Comparison of ENCODE assay signal across 11 mouse cellular contexts in the genomic region with DNA sequence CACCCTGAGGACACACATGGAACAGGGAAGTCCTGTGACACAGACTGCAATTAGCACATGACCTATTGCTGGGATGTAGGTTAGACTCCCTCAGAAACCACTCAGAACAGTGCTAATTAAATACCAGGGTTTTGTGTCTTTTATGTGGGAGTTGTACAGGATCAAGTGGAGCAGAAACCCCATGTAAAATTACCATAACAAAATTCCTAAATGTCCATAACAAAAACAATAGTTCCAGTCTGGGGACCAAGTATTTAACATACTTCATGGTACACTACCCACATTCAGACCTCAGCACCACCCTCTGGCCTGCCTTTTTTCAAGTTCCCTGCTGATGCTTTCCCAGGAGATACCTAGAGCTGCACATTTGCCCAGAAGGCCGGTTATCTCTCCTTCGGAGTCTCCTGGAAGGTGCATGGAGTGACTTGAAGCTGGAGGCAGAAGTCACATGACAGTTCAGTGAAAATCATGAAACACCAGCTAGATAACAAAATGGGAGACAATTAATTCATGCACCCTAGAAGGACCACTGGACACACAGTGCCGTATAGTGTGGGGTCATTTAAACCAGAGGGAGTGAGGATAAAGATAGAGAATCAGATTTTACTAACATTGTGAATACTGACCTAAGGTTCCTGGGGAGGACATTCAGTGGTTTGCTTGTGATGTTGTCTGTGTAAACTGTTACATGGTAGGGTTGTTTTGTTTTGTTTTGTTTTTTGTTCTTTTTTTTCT. TPM values are rescaled to one million over a fixed set of nuclear protein-coding genes. Genes with fewer than 3 reads are reported as not detected.
DNase-seq lines count a peak whose midpoint lies in the region; ATAC-seq lines count a peak whose summit lies in the region.
"Had no signal": no experiment of that assay in that cellular context is flagged by ENCODE, and none has a peak within 500 bp of the region (broad histone marks: within the 10 kb centered on the region; RNA-seq: fewer than 3 reads in every experiment).

No protein-coding gene starts in this region.

- no peak for DNase-seq in intestine, embryonic 14.5 days (ENCODE audit: low spot score)
- DNase-seq in embryo, embryonic 9.5 days (ENCODE audit: extremely low spot score) = peak; percentile 28
- no peak for DNase-seq in liver, embryonic 11.5 days (ENCODE audit: low spot score)
- DNase-seq in cerebellum, adult 9-10 months = no peak

- no peak overlapping the region for H3K4me2 ChIP-seq in intestine, embryonic 14.5 days (ENCODE audit: low read length)
- H3K4me2 ChIP-seq in intestine, embryonic 16.5 days (ENCODE audit: low read depth, low read length) = no peak overlapping the region
- H3K4me2 ChIP-seq in hindbrain, embryonic 12.5 days (replicated peaks) = 0 out of 2 replicates have a peak overlapping the region, but pooled peaks have one; percentile 19
- H3K4me2 ChIP-seq in neural tube, embryonic 12.5 days (replicated peaks) = peak overlapping the region; percentile 10; the same call in 1 of the 2 replicates
- no peak overlapping the region for H3K4me2 ChIP-seq in liver, embryonic 11.5 days
- H3K4me2 ChIP-seq: embryonic facial prominence, embryonic 13.5 days had no signal

- H3K36me3 ChIP-seq in intestine, embryonic 14.5 days (ENCODE audit: control insufficient read depth, insufficient read depth, low read length) = no peaks in the 10 kb centered on the region
- no peaks in the 10 kb centered on the region for H3K36me3 ChIP-seq in intestine, embryonic 16.5 days (ENCODE audit: control insufficient read depth, insufficient read depth, low read length)
- H3K36me3 ChIP-seq in hindbrain, embryonic 12.5 days = no peaks in the 10 kb centered on the region
- H3K36me3 ChIP-seq in neural tube, embryonic 12.5 days = no peaks in the 10 kb centered on the region
- no peaks in the 10 kb centered on the region for H3K36me3 ChIP-seq in liver, embryonic 11.5 days (ENCODE audit: control insufficient read depth, insufficient read depth, low read length)
- H3K36me3 ChIP-seq: embryonic facial prominence, embryonic 13.5 days; limb, embryonic 10.5 days had no signal

- no peak overlapping the region for H3K4me3 ChIP-seq in intestine, embryonic 14.5 days (ENCODE audit: low read depth, low read length)
- no peak overlapping the region for H3K4me3 ChIP-seq in intestine, embryonic 16.5 days (ENCODE audit: low read length)
- H3K4me3 ChIP-seq in hindbrain, embryonic 12.5 days = no peak overlapping the region
- H3K4me3 ChIP-seq in neural tube, embryonic 12.5 days = no peak overlapping the region
- no peak overlapping the region for H3K4me3 ChIP-seq in liver, embryonic 11.5 days (ENCODE audit: low read depth, low read length)
- H3K4me3 ChIP-seq: embryonic facial prominence, embryonic 13.5 days; limb, embryonic 10.5 days had no signal

- no peak for ATAC-seq in intestine, embryonic 14.5 days (replicated peaks; ENCODE audit: low FRiP score, low TSS enrichment, low read depth)
- ATAC-seq in intestine, embryonic 16.5 days = no peak
- ATAC-seq in hindbrain, embryonic 12.5 days (ENCODE audit: low FRiP score) = peak; percentile 53
- peak; percentile 57 for ATAC-seq in neural tube, embryonic 12.5 days (ENCODE audit: low FRiP score, low read depth)
- no peak for ATAC-seq in liver, embryonic 11.5 days (replicated peaks; ENCODE audit: low FRiP score)
- no peak for ATAC-seq in megakaryocyte-erythroid progenitor cell, adult 5-6 weeks (replicated peaks; ENCODE audit: low FRiP score, low TSS enrichment, poor library complexity, severe bottlenecking)
- ATAC-seq: inflammation-experienced regulatory T-cells, adult 6 months had no signal

- no peaks in the 10 kb centered on the region for H3K27me3 ChIP-seq in intestine, embryonic 14.5 days (replicated peaks; ENCODE audit: control insufficient read depth, insufficient read depth, low read length)
- no peaks in the 10 kb centered on the region for H3K27me3 ChIP-seq in intestine, embryonic 16.5 days (replicated peaks; ENCODE audit: control insufficient read depth, insufficient read depth, low read length)
- no peaks in the 10 kb centered on the region for H3K27me3 ChIP-seq in hindbrain, embryonic 12.5 days
- no peaks in the 10 kb centered on the region for H3K27me3 ChIP-seq in neural tube, embryonic 12.5 days (replicated peaks)
- H3K27me3 ChIP-seq in liver, embryonic 11.5 days (replicated peaks; ENCODE audit: control insufficient read depth, insufficient read depth, low read length) = no peaks in the 10 kb centered on the region
- H3K27me3 ChIP-seq: embryonic facial prominence, embryonic 13.5 days had no signal

- WGBS in intestine, embryonic 14.5 days = 85% methylated on average over 3 of the region's 3 CpGs
- WGBS in intestine, embryonic 16.5 days = 73% methylated on average over 3 of the region's 3 CpGs
- WGBS in hindbrain, embryonic 12.5 days = 28% methylated on average over 3 of the region's 3 CpGs
- WGBS in neural tube, embryonic 12.5 days = 27% methylated on average over 3 of the region's 3 CpGs
- WGBS in liver, embryonic 11.5 days = 81% methylated on average over 3 of the region's 3 CpGs

- no peaks in the 10 kb centered on the region for H3K9me3 ChIP-seq in intestine, embryonic 14.5 days (ENCODE audit: control insufficient read depth, low read length)
- H3K9me3 ChIP-seq in intestine, embryonic 16.5 days (ENCODE audit: control insufficient read depth, low read length) = no peaks in the 10 kb centered on the region
- no peaks in the 10 kb centered on the region for H3K9me3 ChIP-seq in hindbrain, embryonic 12.5 days (replicated peaks)
- H3K9me3 ChIP-seq in neural tube, embryonic 12.5 days = no peaks in the 10 kb centered on the region
- no peaks in the 10 kb centered on the region for H3K9me3 ChIP-seq in liver, embryonic 11.5 days (ENCODE audit: control insufficient read depth, low read length)
- H3K9me3 ChIP-seq: embryonic facial prominence, embryonic 13.5 days; limb, embryonic 10.5 days had no signal

- peak overlapping the region; percentile 27; the same call in 1 of the 2 replicates for H3K27ac ChIP-seq in intestine, embryonic 14.5 days (ENCODE audit: low read depth)
- H3K27ac ChIP-seq in intestine, embryonic 16.5 days (ENCODE audit: low read length) = no peak overlapping the region
- H3K27ac ChIP-seq in hindbrain, embryonic 12.5 days = peak overlapping the region; percentile 90
- peak overlapping the region; percentile 54 for H3K27ac ChIP-seq in neural tube, embryonic 12.5 days
- no peak overlapping the region for H3K27ac ChIP-seq in liver, embryonic 11.5 days (ENCODE audit: low read depth, low read length)
- H3K27ac ChIP-seq: embryonic facial prominence, embryonic 13.5 days; limb, embryonic 10.5 days had no signal

- H3K9ac ChIP-seq in intestine, embryonic 14.5 days (ENCODE audit: low read length) = no peak overlapping the region
- H3K9ac ChIP-seq in intestine, embryonic 16.5 days (ENCODE audit: low read depth, low read length) = no peak overlapping the region
- H3K9ac ChIP-seq in hindbrain, embryonic 12.5 days = no peak overlapping the region
- H3K9ac ChIP-seq in neural tube, embryonic 12.5 days = no peak overlapping the region
- H3K9ac ChIP-seq in liver, embryonic 11.5 days (ENCODE audit: low read depth, low read length) = no peak overlapping the region

- 0 out of 2 replicates have a peak, but pooled peaks cover 6% of the 10 kb centered on the region for H3K4me1 ChIP-seq in intestine, embryonic 14.5 days (replicated peaks; ENCODE audit: control insufficient read depth, insufficient read depth, low read length)
- H3K4me1 ChIP-seq in intestine, embryonic 16.5 days (ENCODE audit: control insufficient read depth, insufficient read depth, low read length) = 0 out of 2 replicates have a peak, but pooled peaks cover 5% of the 10 kb centered on the region
- H3K4me1 ChIP-seq in hindbrain, embryonic 12.5 days = peaks cover 23% of the 10 kb centered on the region
- H3K4me1 ChIP-seq in neural tube, embryonic 12.5 days = peaks cover 14% of the 10 kb centered on the region
- no peaks in the 10 kb centered on the region for H3K4me1 ChIP-seq in liver, embryonic 11.5 days (replicated peaks; ENCODE audit: control insufficient read depth, insufficient read depth, low read length)

RNA-seq across cellular contexts. Expression of a gene that starts 4.6 kb away (rescaled TPM):
- polyA plus RNA-seq in intestine, embryonic 14.5 days (2014; fragmentation: Nextera tagmentation; extraction: Ambion mirVana) = 78.4 and 84.1 TPM in 2 replicates
- polyA plus RNA-seq in intestine, embryonic 16.5 days (2015; fragmentation: Nextera tagmentation; extraction: Ambion mirVana) = 82.3 and 85.4 TPM in 2 replicates
- 85.9 and 90.0 TPM in 2 replicates for polyA plus RNA-seq in hindbrain, embryonic 12.5 days (2016; fragmentation: Nextera tagmentation; extraction: Ambion mirVana)
- 82.7 and 83.2 TPM in 2 replicates for polyA plus RNA-seq in neural tube, embryonic 12.5 days (2016; fragmentation: Nextera tagmentation; extraction: Ambion mirVana)
- polyA plus RNA-seq in liver, embryonic 11.5 days (2014; fragmentation: Nextera tagmentation; extraction: Ambion mirVana) = 89.6 and 90.9 TPM in 2 replicates
- total RNA-seq in megakaryocyte-erythroid progenitor cell, adult 5-6 weeks (2014; fragmentation: Nextera tagmentation) = 106 and 173 TPM in 2 replicates
- 115 and 144 TPM in 2 replicates for total RNA-seq in megakaryocyte-erythroid progenitor cell, adult 5-6 weeks (2017)

RNA-seq across cellular contexts. Expression of a gene that starts 31.1 kb away (rescaled TPM):
- polyA plus RNA-seq in intestine, embryonic 14.5 days (2014; fragmentation: Nextera tagmentation; extraction: Ambion mirVana) = 4.2 and 5.1 TPM in 2 replicates
- 2.6 and 3.1 TPM in 2 replicates for polyA plus RNA-seq in intestine, embryonic 16.5 days (2015; fragmentation: Nextera tagmentation; extraction: Ambion mirVana)
- 4.9 and 5.2 TPM in 2 replicates for polyA plus RNA-seq in hindbrain, embryonic 12.5 days (2016; fragmentation: Nextera tagmentation; extraction: Ambion mirVana)
- 5.4 and 5.5 TPM in 2 replicates for polyA plus RNA-seq in neural tube, embryonic 12.5 days (2016; fragmentation: Nextera tagmentation; extraction: Ambion mirVana)
- polyA plus RNA-seq in liver, embryonic 11.5 days (2014; fragmentation: Nextera tagmentation; extraction: Ambion mirVana) = 3.6 and 3.9 TPM in 2 replicates
- 2.3 and 3.7 TPM in 2 replicates for total RNA-seq in megakaryocyte-erythroid progenitor cell, adult 5-6 weeks (2014; fragmentation: Nextera tagmentation)
- 1.4 and 3.0 TPM in 2 replicates for total RNA-seq in megakaryocyte-erythroid progenitor cell, adult 5-6 weeks (2017)

RNA-seq across cellular contexts. Expression of a gene that starts 52.7 kb away (rescaled TPM):
- 80.0 and 85.5 TPM in 2 replicates for polyA plus RNA-seq in intestine, embryonic 14.5 days (2014; fragmentation: Nextera tagmentation; extraction: Ambion mirVana)
- polyA plus RNA-seq in intestine, embryonic 16.5 days (2015; fragmentation: Nextera tagmentation; extraction: Ambion mirVana) = 55.0 and 63.2 TPM in 2 replicates
- 81.0 and 86.5 TPM in 2 replicates for polyA plus RNA-seq in hindbrain, embryonic 12.5 days (2016; fragmentation: Nextera tagmentation; extraction: Ambion mirVana)
- polyA plus RNA-seq in neural tube, embryonic 12.5 days (2016; fragmentation: Nextera tagmentation; extraction: Ambion mirVana) = 83.2 and 84.6 TPM in 2 replicates
- 99.9 and 104 TPM in 2 replicates for polyA plus RNA-seq in liver, embryonic 11.5 days (2014; fragmentation: Nextera tagmentation; extraction: Ambion mirVana)
- total RNA-seq in megakaryocyte-erythroid progenitor cell, adult 5-6 weeks (2014; fragmentation: Nextera tagmentation) = 83.7 and 90.8 TPM in 2 replicates
- total RNA-seq in megakaryocyte-erythroid progenitor cell, adult 5-6 weeks (2017) = 295 and 297 TPM in 2 replicates

RNA-seq across cellular contexts. Expression of a gene that starts 52.7 kb away (rescaled TPM):
- polyA plus RNA-seq in intestine, embryonic 14.5 days (2014; fragmentation: Nextera tagmentation; extraction: Ambion mirVana) = 165 and 173 TPM in 2 replicates
- 156 and 170 TPM in 2 replicates for polyA plus RNA-seq in intestine, embryonic 16.5 days (2015; fragmentation: Nextera tagmentation; extraction: Ambion mirVana)
- polyA plus RNA-seq in hindbrain, embryonic 12.5 days (2016; fragmentation: Nextera tagmentation; extraction: Ambion mirVana) = 193 and 205 TPM in 2 replicates
- 210 and 220 TPM in 2 replicates for polyA plus RNA-seq in neural tube, embryonic 12.5 days (2016; fragmentation: Nextera tagmentation; extraction: Ambion mirVana)
- 229 and 246 TPM in 2 replicates for polyA plus RNA-seq in liver, embryonic 11.5 days (2014; fragmentation: Nextera tagmentation; extraction: Ambion mirVana)
- total RNA-seq in megakaryocyte-erythroid progenitor cell, adult 5-6 weeks (2014; fragmentation: Nextera tagmentation) = 112 and 129 TPM in 2 replicates
- 158 and 160 TPM in 2 replicates for total RNA-seq in megakaryocyte-erythroid progenitor cell, adult 5-6 weeks (2017)

Comparison
In these comparisons a context has a peak if more than half of its experiments do, and no peak if none do; other contexts are left out.
1. H3K27ac ChIP-seq: peak in intestine, embryonic 14.5 days (single experiment), hindbrain, embryonic 12.5 days (single experiment) and neural tube, embryonic 12.5 days (single experiment); none in intestine, embryonic 16.5 days (single experiment) and liver, embryonic 11.5 days (single experiment).
2. ATAC-seq: peak in hindbrain, embryonic 12.5 days (single experiment) and neural tube, embryonic 12.5 days (single experiment); none in intestine, embryonic 14.5 days (single experiment), intestine, embryonic 16.5 days (single experiment), liver, embryonic 11.5 days (single experiment) and megakaryocyte-erythroid progenitor cell, adult 5-6 weeks (single experiment).
3. H3K4me2 ChIP-seq: peak in hindbrain, embryonic 12.5 days (single experiment) and neural tube, embryonic 12.5 days (single experiment); none in intestine, embryonic 14.5 days (single experiment), intestine, embryonic 16.5 days (single experiment) and liver, embryonic 11.5 days (single experiment).